Mouse (Mus musculus) lung, postnatal 0 days (tissue): Measurements from ENCODE around the gene Prex1.

Experiments
- CTCF ChIP-seq: IDR thresholded peaks from 2 replicates; pipeline ENCODE4 v1.5.1; 2016; ENCODE audit warnings: antibody characterized with exemption, mild to moderate bottlenecking
- EP300 ChIP-seq: IDR thresholded peaks from 2 replicates; pipeline ENCODE4 v1.6.1; 2016; ENCODE audit warnings: antibody characterized with exemption, mild to moderate bottlenecking, control low read depth

DNA sequence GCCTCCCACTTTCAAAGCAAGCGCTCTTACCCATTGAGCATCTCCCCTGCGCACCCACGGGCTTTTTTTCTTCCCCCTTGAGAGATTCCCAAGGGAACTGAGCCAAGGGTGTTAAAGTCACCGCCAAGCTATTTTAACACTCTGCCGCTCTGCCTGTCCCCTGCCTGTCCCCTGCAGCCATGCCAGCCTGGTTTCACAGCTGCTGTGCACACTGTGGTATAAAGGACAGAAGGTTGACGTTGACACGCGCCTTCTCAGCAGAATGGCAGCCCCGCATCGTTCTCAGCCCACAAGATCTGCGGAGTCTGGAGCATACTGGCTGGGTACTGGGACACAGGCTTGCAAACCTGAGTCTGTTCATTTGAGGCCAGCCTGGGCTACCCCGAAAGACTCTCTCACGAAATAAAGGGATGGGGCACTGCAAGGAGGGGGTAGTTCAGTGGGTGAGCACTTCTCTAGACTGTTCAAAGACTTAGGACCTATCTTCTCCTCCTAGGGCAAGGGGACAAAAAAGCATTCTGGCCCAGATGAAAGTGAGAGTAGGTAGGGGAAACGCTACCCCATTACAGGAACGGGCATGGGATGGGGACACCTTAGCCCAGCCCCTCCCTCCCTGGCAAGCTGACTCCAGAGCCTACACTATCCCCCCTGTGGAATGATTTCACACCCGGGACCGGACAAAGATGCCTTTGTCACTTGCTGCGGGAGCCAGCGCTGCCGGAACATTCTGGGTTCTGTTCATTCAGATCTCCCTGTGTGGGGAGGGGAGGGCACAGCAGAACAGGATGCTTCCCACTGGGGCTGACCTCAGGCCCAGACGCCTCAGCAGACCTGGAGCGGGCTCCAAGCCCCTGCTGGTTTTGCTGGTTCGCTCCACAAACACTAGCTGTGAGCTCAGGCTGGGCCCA is 21.8 kb downstream of the Prex1 start:
- TF ChIP-seq CTCF (no peak), EP300 (no peak)
